Mouse (Mus musculus) megakaryocyte, embryonic 14.5 days (primary cell): Measurements from ENCODE around the gene Lce1m.

ENCODE experiments used
- FLI1 ChIP-seq: IDR thresholded peaks from 2 replicates; pipeline ENCODE4 v1.6.1; 2012; ENCODE audit warnings: low read length, inconsistent platforms, mixed read lengths
- GATA1 ChIP-seq: IDR thresholded peaks from 3 replicates; pipeline ENCODE4 v1.6.1; 2012; ENCODE audit warnings: mixed read lengths, low read length, inconsistent platforms, borderline replicate concordance

DNA sequence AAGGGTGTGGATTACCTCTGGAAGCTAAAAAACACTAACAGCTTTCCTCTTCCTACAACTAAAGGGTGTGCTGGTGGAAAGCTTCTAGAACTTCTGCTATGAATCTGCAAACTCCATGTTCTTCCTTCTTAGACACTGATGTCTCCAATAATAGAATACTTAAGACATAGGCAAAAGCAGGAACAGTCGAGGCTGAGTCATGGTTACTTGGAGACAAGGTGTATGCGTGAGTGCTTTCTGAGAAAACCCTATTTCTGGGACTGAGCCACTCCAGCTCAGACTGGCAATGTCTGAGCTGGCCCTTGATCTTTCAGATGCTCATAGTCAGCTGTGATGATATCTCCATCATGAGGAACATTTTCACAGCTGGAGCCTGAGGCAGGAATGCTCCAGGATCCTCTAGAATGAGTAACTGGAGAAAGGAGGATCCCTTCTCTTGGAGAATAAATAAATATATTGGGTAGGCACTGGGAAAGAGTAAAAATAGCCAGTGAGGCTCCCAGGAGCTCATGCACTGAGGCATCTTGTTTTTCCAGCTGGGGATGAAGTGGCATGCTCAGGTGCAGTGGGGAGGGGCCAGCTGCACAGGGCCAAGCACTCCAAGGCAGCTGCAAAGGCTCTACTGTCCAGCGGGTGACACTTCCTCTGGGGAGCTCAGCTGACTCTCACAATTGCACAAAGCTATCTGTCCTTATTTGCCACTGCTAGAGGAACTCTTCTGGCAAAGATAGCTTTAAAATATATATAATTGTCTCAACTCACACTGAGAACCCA, 4.7 kb upstream of the Lce1m start:
- TF ChIP-seq FLI1 (no peak), GATA1 (no peak)
